Mouse (Mus musculus): ENCODE measurements around the gene Raly. TPM values are rescaled to one million over a fixed set of nuclear protein-coding genes. Genes with fewer than 3 reads are reported as not detected.

Raly gene
- total RNA-seq, 2 experiments from 2014 or later: 78.6 to 81.5 TPM

Other genes starting within 250 kb of the Raly start
- 1 to 10 TPM; 1.0 to 1.4 TPM for gene 1700003F12Rik, start 244.0 kb upstream of the Raly start, total RNA-seq (2021)
- gene Actl10, start 239.3 kb upstream of the Raly start, total RNA-seq (2021): not detected
- 10 to 100 TPM; 27.7 to 28.0 TPM for gene Necab3, start 232.2 kb upstream of the Raly start, total RNA-seq (2021)
- gene E2f1, start 221.2 kb upstream of the Raly start, total RNA-seq (2021): 1 to 10 TPM; 7.1 to 8.0 TPM
- gene Pxmp4, start 187.4 kb upstream of the Raly start, total RNA-seq (2021): 10 to 100 TPM; 17.2 to 19.8 TPM
- gene Zfp341, start 177.8 kb upstream of the Raly start, total RNA-seq (2021): 10 to 100 TPM in 1 of 2 experiments, 1 to 10 TPM in 1; 9.8 to 11.3 TPM
- gene 4930519P11Rik, start 177.7 kb upstream of the Raly start, total RNA-seq (2021): not detected
- gene Chmp4b, start 139.4 kb upstream of the Raly start, total RNA-seq (2021): 100 to 1,000 TPM; 199 to 204 TPM
- gene Gm14214, start 21.1 kb upstream of the Raly start, total RNA-seq (2021): not detected
- gene a, start 306 bp downstream of the Raly start, total RNA-seq (2021): under 1 TPM in 1 of 2 experiments, not detected in 1; 0.78 TPM
- 10 to 100 TPM; 69.0 to 70.3 TPM for gene Eif2s2, start 101.8 kb downstream of the Raly start, total RNA-seq (2021)
- under 1 TPM; 0.18 to 0.19 TPM for gene Gm14226, start 227.2 kb downstream of the Raly start, total RNA-seq (2021)